Mouse (Mus musculus): ENCODE results near the gene Hdac7.
A peak's percentile ranks its signal among the peaks of the same experiment; 100 is the strongest.

- TF ChIP-seq EP300 (IDR thresholded peaks at IDR 0.05; ENCODE audit: low read depth) (no peak), CTCF (IDR thresholded peaks at IDR 0.05; ENCODE audit: low read depth) (peak; percentile 94)
Measured at GRCm38 (mm10) chr15:97849116-97849911, 5.0 kb upstream of the Hdac7 start.

Data from liver, postnatal 0 days (tissue).